Mouse (Mus musculus) small intestine, adult 2 months (tissue): ENCODE data around the gene Aanat.
A peak's percentile ranks its signal among the peaks of the same experiment; 100 is the strongest.

Source experiments
- CTCF ChIP-seq: fragments of 200-500 bp; IDR thresholded peaks from 2 replicates; pipeline ENCODE4 v1.5.1; 2012; ENCODE audit warnings: low read depth, mild to moderate bottlenecking, control low read depth, inconsistent platforms, low read length, moderate library complexity, mixed read lengths; ENCODE audit not compliant: insufficient replicate concordance, insufficient read length; ENCODE audit errors: extremely low read depth
- POLR2A ChIP-seq: fragments of 200-500 bp; IDR thresholded peaks from 2 replicates; pipeline ENCODE4 v1.6.1; 2012; ENCODE audit warnings: low read depth, mild to moderate bottlenecking, control low read depth, inconsistent platforms, low read length, moderate library complexity

- TF ChIP-seq CTCF (peak; percentile 98), POLR2A (no peak)
These were observed 6.2 kb downstream of the Aanat start for GRCm38 (mm10) chr11:116592428-116592827.
